Mouse (Mus musculus) olfactory bulb, adult 2 months (tissue): ENCODE measurements around the gene Itga7. TPM values are rescaled to one million over a fixed set of nuclear protein-coding genes. Genes with fewer than 3 reads are reported as not detected.

Experiments
- H3K27ac ChIP-seq: fragments of 200-500 bp; 2 replicates; pipeline ENCODE4 v1.5.1; 2012; ENCODE audit warnings: low read depth, low read length; ENCODE audit not compliant: insufficient read depth
- H3K4me1 ChIP-seq: fragments of 200-500 bp; 2 replicates; pipeline ENCODE4 v1.6.1; 2012; ENCODE audit warnings: low read length; ENCODE audit not compliant: control insufficient read depth, insufficient read depth
- H3K4me3 ChIP-seq: fragments of 200-500 bp; 2 replicates; pipeline ENCODE4 v1.5.1; 2012; ENCODE audit warnings: mild to moderate bottlenecking, low read depth, low read length, moderate library complexity; ENCODE audit not compliant: insufficient read depth
- CTCF ChIP-seq: fragments of 200-500 bp; IDR thresholded peaks from 2 replicates; pipeline ENCODE4 v1.5.1; 2012; ENCODE audit warnings: low read depth, mild to moderate bottlenecking, low read length, moderate library complexity; ENCODE audit not compliant: insufficient read depth
- POLR2A ChIP-seq: fragments of 200-500 bp; IDR thresholded peaks from 2 replicates; pipeline ENCODE4 v1.6.1; 2012; ENCODE audit warnings: mild to moderate bottlenecking, low read depth, low read length, moderate library complexity; ENCODE audit not compliant: insufficient read depth
- WGBS: fragments of 180-500 bp; shearing (Covaris S2); methylation state at CpG from one replicate; pipeline ENCODE4 v1.1.7; 2018; 5-methylcytosine and 5-hydroxymethylcytosine counted together
- polyA plus RNA-seq: library from polyadenylated mRNA; stranded (reverse); fragments of >200 nt; gene quantifications from 2 replicates; pipeline ENCODE4 v1.2.4, GENCODE M21; 2012; ENCODE audit warnings: low replicate concordance; ENCODE audit not compliant: missing spikeins, insufficient read depth, insufficient read length

Itga7 gene
- polyA plus RNA-seq: not detected in 2 replicates

DNA sequence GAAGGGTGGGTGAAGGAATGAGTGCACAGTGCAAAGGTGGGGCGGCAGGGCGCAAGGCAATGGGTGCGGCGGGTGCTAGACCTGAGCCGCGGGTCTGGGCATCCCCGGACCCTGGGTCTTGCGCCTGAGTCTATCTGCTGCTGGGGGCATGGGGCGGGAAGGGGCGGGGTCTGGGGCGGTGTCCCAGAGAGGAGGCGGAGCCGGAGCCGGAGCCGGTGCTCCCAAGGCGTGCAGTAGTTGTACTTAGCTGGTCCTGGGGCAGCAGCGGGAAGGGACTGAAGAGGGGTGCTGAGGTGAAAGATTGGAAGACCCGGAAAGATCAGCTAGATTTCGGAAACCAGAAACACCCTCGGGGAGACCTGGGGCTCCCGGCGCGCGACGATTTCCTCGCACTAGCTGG lies at the start of gene Itga7:
Gene Itga7 (plus strand): TSS at position 245 of the 400 bp plus-strand sequence.
- TF ChIP-seq POLR2A (0 out of 2 replicates have a peak, but pooled peaks have one; percentile 18), CTCF (no peak)
- WGBS: 2% methylated on average over 26 of the region's 26 CpGs
- peaks cover 19% of the 10 kb centered on the region for H3K4me1 ChIP-seq
- H3K27ac ChIP-seq: no peak within 1 kb of the TSS
- peak within 1 kb of the TSS; percentile 45 for H3K4me3 ChIP-seq

DNA sequence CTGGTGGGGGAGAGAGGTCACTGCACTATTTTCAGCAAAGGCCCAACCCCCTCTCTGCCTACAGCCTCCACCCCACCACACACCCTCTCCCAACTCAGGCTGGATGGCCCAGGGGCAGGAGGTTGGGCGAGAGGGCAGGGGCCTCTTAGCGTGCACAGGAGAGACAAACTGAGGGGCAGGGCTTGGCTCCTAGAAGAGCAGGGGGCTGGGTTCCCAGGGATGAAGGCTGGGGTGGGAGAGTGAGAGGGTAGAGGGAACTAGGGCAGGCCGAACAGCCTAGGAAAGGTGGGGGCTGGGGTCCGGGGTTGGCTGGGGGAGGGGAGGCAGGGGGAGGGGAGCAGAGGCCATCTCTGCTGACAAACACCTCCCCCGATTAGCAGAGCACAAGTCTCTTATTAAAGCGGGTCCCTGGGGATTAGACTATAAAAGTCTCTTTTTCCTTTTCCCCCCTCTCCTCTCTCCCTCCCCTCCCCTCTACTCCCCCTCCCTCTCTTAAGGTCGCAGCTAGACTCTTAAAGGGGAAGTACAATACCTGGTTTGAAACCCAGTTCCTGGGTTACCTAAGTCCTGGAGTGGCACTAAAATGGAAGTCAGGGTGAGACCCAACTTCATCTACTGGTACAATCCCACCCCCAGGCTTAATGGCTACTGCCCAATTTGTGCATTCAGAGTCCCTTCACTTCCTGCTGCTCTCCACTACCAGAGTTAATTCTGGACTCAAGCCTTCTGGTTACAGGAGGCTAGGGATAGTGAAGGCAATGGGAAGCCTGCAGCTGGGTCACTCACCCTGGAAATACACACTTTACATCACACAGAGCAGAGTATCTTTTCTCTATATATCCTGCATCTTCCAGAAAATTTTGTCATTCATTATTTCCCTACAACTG lies 44.4 kb upstream of the Itga7 start:
- 0 out of 2 replicates have a peak overlapping the region, but pooled peaks have one; percentile 19 for H3K27ac ChIP-seq
- H3K4me3 ChIP-seq: peak overlapping the region; percentile 22
- 4% methylated on average over 7 of the region's 7 CpGs for WGBS
- peaks cover 17% of the 10 kb centered on the region for H3K4me1 ChIP-seq
- no peak for TF ChIP-seq POLR2A
- TF ChIP-seq CTCF: no peak

DNA sequence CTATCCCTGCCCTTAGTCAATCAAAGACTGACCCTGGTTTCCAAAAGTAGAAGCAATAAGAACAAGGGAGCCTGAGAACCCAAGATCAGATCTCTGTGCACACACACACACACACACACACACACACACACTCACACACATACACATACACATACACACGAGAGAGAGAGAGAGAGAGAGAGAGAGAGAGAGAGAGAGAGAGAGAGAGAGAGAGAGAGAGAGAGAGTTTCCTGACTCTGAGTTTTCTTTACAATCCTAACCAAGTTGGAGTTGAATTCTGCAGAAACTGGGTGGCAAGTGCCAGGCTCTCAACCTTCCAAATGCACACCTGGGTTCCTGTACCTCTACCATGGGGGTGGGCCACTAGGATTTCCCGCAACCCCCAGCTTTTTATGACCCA lies 43.8 kb upstream of the Itga7 start:
- 11% methylated on average over 2 of the region's 2 CpGs for WGBS
- Histone ChIP-seq H3K27ac (no peak overlapping the region), H3K4me3 (0 out of 2 replicates have a peak overlapping the region, but pooled peaks have one; percentile 15), H3K4me1 (peaks cover 17% of the 10 kb centered on the region)
- TF ChIP-seq POLR2A: no peak
- no peak for TF ChIP-seq CTCF

DNA sequence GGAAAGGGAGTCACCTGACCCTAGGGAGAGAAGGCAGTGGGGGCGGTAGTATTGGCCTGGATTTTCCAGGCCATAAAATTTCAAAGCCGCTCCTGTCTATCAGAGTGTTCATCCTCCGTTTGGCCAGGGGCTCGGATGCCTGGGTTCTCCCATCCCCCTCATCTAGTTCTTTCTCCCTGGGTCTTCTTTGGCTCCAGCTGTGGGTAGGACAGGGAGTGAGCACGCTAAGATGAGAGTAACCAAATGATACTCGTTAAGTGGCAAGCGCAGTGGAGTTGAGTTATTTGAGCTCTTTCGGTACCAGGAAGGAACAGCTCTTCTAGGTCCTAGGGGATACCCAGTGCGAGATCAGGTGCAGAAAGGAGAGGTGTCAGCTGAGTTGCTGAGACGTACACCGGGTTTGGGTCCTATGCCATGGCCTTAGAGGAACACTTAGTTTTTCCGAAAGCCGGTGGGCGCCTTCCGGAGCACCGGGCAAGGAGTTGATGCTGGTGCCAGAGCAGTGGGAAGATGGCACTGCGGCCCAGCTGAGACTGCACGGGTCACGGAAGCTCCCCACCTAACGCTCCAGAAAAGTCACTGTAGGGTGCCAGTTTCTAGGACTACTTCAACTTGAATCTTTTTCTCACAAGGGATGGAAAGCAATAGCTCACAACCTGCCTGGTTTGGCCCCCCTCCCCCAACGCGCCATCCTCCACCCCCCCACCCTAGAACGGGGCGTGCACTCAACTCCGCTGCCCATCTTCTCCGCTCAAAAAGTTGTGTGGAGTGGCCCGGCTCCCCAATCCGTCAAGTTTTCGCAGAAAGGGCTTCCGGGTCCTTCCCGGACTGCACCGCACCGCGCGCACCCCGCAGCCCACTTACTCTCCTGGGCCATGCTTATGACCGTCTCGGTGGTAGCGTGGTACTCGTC lies 43.0 kb upstream of the Itga7 start:
- under 1% methylated on average over 40 of the region's 40 CpGs for WGBS
- H3K27ac ChIP-seq: peak overlapping the region; percentile 19; the same call in 1 of the 2 replicates
- TF ChIP-seq POLR2A (no peak), CTCF (no peak)
- H3K4me1 ChIP-seq: peaks cover 17% of the 10 kb centered on the region
- peak overlapping the region; percentile 86 for H3K4me3 ChIP-seq

DNA sequence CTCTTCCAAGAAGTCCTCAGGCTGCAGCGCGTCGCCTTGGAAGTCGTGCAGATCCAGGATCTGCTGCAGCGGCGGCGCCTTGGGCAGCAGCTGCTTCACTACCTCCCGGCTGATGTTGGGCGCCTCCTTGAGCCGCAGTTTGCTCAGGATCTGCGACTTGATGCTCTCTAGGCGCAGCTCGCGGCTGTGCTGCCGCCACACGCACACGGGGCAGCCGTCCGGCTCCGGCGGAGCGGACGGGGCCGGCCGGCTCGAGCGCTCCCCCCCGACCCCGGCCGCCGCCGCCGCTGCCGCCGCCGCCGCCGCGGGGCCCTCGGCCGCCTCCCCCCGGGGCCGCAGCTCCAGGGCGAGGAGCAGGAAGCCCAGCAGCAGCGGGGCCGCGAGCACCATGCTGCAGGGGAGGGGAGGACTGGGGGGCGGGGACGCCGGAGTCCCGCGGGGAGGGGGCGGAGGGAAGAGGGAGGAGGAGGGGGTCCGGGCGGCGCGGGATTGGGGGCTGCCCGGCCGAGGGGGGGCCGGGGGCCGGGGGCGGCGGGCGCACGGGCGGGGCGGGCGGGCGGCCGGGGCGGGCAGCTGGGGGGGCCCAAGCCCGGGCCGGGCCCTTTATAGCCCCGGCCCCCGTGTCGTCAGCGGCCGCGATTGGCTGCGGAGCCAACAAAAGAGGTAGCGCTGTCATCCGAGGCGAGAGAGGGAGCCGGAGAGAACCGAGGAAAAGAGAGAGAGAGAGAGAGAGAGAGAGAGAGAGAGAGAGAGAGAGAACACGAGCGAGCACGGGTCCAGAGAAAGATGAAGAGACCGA lies 42.1 kb upstream of the Itga7 start, which contains the start of gene Gdf11:
Gene Gdf11 (minus strand): TSS at position 423 of the 799 bp plus-strand sequence.
- peak within 1 kb of the TSS; percentile 19; the same call in 1 of the 2 replicates for H3K27ac ChIP-seq
- under 1% methylated on average over 50 of the region's 89 CpGs for WGBS
- peaks cover 24% of the 10 kb centered on the region for H3K4me1 ChIP-seq
- no peak for TF ChIP-seq CTCF
- TF ChIP-seq POLR2A: peak; percentile 53
- peak within 1 kb of the TSS; percentile 86 for H3K4me3 ChIP-seq

DNA sequence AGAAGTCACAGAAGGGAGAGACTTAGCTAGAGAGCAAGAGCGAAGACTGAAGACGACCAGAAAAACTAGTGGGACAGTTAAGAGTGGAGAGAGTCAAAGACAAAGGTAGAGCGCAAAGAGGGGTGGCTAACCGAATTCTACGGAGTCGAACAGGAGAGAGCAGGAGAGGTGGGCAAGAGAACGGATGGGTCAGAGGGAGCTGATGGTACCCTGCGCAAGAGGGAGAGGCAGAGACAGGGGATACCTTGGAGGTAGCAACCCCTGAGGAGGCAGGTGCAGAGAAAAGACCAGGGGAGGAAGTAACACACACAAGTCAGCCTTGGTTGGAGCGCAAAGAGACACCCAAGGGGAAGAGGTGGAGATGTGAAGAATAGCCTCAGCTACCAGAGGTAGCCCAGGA lies 41.4 kb upstream of the Itga7 start:
- peaks cover 24% of the 10 kb centered on the region for H3K4me1 ChIP-seq
- no peak overlapping the region for H3K27ac ChIP-seq
- WGBS: 7% methylated on average over 9 of the region's 9 CpGs
- H3K4me3 ChIP-seq: peak overlapping the region; percentile 63
- TF ChIP-seq CTCF: no peak
- no peak for TF ChIP-seq POLR2A

DNA sequence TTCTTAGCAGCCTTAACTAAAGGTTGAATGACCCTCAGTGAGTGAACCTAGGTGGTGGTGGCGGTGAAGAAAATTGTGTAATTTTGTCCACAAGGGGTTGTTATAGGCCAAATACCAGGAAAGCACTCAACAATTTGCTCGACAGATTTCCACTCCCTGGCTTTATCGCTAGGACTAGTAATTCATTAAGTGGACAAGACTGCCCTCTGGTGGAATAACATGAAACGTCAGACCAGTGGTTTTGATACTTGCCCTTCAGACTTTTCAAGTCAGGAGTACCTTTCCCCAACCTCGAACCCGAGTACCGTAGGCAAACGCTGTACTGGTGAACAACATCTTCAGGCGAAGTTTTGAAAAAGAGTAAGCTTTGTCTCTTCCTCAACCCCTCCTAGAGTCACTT lies 38.2 kb upstream of the Itga7 start:
- TF ChIP-seq POLR2A (no peak), CTCF (no peak)
- H3K4me1 ChIP-seq: peaks cover 15% of the 10 kb centered on the region
- H3K27ac ChIP-seq: no peak overlapping the region
- under 1% methylated on average over 9 of the region's 9 CpGs for WGBS
- H3K4me3 ChIP-seq: no peak overlapping the region
